Mouse (Mus musculus) layer of hippocampus, adult 18-20 months (tissue): Measurements from ENCODE around the gene Plekhh1. TPM values are rescaled to one million over a fixed set of nuclear protein-coding genes. Genes with fewer than 3 reads are reported as not detected.
"Not testable (repeated sequence)": the region's sequence is repeated elsewhere in the genome, so short reads cannot be mapped to it uniquely, and the experiment has no call there.

ENCODE experiments used
- DNase-seq, 2 experiments: peaks; one replicate each; pipeline ENCODE4 v3.0.0; 2022; ENCODE audit warnings: low spot score in 2 of 2
- total RNA-seq, 2 experiments: library from RNA; stranded (reverse); gene quantifications; 2 replicates each; pipeline ENCODE4 v1.2.3; 2021

Plekhh1 gene
- total RNA-seq, 2 experiments from 2014 or later, result 19.1 to 20.1 TPM

DNA sequence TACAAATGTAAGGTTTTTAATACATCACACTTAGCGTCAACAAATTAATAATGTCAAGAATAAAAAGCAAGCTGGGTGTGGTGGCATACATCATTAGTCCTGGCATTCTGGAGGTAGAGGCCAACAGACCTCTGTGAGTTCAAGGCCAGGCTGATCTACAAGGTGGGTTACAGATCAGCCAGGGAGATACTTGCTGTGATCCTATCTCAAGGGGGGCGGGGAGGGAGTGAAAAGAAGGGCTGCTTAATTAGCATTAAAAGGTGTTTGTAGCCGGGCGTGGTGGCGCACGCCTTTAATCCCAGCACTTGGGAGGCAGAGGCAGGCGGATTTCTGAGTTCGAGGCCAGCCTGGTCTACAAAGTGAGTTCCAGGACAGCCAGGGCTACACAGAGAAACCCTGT, 1.4 kb upstream of the Plekhh1 start:
- not testable (repeated sequence) for DNase-seq

DNA sequence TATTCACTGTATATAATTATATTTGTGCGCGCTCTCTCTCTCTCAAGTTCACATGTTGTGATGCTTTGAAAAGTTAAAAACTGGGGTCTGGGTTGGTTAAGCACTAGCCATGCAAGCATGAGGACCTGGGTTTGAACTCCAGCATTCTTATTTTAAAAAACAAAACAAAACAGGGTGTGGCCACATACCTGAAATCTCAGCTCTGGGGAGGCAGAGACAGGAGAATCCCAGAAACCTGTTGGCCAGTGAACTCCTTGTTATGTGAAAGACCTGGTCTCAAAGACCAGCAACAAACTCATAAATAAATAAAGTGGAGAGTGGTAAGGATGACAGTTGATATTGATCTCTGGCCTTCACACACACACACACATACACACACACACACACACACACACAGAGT, 5.4 kb downstream of the Plekhh1 start:
- DNase-seq, result no peak

DNA sequence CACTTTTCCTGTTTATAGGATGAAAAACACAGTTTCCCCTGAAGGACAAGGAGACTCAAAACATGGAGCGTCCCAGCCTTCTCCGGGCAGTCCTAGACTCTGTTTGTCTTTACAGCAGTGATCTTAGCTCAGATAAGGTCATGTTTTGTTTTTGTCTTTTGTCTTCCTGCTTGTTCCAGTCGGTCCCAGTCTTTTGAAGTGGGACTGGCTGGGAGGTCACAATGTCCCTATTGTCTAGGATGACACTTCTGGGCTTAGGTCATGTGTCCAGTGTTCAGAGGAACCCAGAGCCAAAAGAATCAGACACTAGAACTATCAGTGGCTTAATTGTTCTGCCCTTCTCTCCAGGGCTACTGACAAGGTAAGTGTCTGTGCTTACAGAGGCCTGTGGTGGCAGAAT, 6.4 kb downstream of the Plekhh1 start:
- peak in 1 of 2 experiments; percentile 38 for DNase-seq

DNA sequence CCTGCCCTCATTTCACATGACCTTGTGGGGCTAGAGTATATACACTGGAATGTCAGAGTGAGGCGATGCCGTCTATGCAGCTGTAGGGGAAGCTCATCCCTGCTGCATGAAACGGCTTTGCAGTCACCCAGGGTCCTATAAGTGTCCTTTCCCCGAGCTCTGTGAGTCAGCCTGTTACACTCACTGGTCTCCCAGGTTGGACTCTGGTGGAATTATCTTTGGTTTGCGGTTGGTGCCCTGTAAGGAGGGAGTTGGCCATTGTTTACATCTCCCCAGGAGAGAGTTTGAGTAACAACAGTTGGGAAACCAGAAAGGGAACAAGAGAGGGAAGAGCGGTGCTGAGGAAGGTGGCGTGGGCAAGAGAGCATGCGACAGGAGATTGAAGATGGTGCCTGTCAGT, 10.7 kb downstream of the Plekhh1 start:
- no peak for DNase-seq

DNA sequence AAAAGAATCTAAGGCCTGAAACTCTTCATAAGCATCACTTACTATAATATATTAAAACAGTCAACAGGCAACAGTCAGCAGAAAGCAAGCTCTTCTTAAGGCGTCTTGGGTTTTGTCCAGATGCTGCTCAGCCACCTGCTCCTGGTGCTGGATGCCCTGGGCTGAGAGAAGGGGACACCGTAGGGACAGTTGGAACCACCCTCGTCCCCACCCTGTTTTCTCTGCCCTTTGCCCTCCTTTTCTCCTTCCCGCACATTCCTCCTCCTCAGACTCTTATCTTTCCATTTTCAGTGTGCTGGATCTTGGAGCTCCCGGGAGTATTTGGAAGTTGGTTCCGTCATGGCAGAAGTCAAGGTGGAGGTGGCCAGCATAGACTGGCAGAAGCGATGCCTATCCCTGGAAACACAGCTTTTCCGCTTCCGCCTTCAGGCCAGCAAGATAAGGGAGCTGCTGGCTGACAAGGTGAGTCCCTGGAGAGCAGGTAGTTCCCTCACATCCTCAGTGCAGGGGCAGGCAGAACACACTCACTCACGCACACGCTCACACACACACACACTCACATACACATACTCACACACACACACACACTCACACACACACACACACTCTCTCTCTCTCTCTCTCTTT, 11.4 kb downstream of the Plekhh1 start:
- DNase-seq, result no peak

DNA sequence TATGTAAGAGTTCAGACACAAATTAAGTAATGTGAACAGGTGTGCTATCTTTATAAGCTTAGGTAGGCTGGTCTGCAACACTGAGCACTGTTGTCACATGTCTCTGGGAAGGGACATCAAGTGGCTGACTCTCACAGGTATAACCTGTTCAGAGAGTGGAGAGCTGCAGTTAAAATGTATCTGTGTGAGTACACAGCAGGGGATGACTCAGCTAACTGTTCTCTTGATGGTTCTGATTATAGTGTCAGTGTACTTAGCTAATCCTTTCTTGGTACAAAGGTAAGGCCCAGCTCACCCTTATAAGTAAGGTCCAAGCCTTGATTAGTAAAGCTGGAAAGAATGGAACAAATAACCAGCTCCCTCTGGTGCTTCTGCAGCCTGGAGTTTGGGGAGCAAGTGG, 12.5 kb downstream of the Plekhh1 start:
- no peak for DNase-seq

DNA sequence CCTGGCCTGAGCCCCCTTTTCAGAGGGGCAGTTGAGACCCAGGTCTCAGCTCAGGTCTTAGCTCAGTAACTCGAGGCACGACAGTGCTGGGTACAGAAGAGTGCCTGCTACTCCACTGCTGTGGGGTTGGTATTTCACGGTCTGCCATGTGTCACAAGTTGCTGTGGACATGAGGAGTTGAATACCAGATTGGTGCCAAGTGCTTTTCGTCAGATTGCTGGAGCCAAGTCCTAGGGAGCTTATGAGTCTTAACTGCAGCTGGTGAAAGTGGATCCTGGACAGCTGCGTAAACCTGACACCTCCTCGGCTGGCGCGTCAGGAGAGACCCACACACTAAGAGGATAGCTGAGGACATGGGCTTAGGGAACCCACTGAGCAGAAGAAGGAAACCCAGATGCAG, 15.7 kb downstream of the Plekhh1 start:
- no peak for DNase-seq

DNA sequence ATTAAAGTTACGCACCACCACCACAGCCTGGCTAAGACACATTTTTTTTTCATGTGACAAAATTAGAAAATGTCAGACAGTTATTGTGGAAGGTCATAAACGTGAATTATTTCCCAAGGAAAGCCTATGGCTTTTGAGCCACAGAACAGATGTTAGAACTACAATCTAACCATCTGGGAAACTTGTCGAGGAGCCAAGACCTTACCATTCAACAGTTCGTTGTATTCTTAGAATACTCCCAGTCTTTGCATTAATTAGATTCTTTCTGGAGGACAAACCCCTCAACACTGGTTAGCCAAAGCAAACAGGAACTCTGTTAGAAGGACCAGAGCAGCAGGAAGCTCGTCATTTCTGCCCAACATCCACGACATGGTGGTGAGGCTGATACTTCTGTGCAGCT, 17.2 kb downstream of the Plekhh1 start:
- DNase-seq, result peak in 1 of 2 experiments; percentile 25

DNA sequence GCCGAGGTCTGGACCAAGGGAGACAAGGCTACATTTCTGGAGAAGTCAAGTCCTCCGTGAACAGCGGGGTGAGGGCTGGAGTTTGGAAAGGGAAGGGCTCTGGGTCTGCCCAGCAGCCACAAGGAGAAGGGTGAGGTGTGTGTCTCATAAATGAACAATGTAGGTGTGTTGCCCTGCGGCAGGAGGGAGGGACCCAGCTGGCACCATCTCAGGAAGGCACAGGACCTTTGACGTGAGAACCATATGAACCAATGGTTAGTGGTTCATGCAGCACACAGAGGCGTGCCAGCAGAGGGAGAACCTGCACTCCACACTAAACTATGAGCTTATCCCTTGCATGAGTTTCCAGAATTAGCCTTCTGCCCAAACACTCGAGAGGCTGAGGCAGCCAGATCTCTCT, 18.2 kb downstream of the Plekhh1 start:
- DNase-seq, result no peak

DNA sequence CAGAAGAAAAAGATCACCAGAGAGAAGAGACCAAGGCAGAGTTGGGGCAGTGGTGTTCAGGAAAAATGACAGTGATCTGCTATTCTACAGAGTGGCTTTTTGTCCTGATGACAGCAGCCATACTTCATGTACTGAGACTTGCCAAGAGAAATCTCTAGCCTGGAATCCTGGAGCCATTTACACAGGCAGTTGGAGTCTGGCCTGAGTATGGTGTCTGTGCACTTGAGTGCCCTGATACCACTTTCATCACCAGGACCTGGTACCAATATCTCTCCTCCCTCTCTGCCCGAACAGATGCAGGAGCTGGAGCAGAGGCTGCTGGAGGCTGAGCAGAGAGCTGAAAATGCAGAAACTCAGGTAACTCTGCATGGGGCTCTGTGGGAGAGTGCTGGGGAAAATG, 19.9 kb downstream of the Plekhh1 start:
- DNase-seq, result no peak

DNA sequence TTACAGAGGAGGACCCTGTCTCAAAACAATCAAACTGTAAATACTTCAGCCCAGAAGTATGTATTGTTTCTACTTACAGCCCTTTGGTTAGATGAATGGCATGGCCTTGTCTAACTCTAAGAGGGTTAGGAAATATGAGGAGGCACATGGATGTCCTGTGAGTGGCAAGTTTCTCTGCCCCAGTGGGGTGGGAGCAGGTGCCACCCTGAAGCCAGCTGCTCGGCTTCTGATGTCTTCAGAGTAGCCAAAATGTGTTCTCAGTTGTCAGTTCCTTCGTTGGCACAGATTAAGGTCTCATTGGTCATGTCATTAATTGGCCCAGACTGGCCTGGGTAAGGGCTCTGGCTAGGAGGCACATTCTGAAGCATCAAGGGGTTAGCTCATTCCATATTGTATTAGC, 20.8 kb downstream of the Plekhh1 start:
- DNase-seq, result no peak

DNA sequence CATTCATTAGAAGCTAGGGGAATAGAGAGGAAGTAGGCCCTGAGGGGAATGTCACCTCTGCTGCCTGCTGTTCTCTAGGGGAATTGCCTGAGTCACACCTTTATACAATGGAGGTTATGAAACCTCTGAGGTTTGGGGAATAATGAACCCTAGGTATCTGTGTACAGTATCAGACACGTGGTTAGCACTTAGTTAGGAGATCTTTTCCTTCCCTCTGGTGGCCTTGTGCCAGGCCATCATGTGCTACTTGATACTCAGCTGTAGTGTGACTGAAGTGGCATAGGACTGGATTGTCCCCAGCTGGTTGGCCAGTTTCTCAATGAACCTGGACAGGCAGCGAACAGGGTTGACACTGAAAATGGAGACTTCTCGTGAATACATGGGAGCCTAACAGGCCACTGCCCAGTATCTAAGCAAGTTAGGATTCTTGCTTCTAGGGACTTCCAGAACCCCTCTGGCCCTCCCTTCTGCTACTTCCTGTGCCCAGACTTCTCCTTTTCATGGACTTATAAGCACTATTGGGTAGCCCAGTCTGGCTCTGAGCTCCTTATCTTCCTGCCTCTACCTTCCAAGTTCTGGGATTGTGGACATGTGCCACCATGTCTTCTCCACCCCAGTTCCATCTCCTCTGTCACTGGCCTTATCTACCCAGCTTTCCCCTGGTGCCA, 21.7 kb downstream of the Plekhh1 start:
- DNase-seq, result no peak

DNA sequence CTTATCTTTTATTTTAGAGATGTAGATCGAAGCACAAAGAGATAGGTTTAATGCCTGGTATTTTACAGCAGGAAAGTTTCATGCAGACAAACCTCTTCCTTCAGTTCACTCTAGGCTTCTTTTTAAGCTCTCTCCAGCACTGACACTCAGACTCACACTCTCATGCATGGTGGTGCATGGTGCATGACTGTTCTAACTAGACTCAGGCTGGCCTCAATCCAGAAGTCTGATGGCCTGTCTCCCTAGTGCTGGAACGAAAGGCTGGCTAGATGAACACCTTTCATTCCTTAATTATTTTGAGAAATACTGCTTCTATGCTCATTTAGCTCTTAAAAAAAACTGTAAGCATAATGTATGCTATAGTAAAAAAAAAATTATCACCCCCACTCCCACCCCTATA, 23.1 kb downstream of the Plekhh1 start:
- no peak for DNase-seq

DNA sequence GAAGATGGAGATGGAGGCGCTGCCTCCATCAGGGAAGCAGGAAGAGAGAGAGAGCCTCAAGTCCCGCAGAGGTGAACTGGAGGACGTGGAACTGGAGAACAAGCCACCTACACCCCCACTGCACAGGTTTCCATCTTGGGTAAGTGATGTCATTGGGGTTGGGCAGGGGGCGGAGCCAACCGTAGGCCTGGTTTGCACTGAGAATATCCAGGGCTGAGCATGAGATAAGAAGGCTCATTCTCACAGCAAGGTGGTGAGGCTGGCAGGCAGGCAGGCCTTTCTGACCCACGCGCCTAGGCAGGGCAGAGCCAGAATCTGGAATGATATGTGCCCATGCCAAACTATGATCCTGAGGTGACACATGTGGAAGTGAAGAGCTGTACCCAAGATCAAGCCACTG, 26.3 kb downstream of the Plekhh1 start:
- no peak for DNase-seq

DNA sequence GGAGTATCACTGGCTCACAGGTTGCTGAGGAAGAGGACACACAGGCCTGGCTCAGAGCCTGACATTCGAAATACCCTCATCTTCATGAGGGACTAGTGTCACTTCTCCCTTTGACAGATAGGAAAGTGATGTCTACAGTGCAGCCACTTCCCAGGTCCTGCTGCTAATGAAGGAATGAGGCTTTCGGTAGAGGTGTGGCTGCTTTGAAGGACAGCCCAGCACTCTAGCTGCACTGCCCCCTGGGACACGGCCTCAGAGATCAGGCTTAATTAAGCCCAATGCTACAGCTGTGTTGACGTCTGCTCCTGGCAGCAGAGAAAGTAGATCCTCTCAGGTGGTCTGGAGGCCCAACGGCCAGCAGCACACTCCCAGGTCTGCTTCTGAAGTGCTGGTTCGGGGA, 30.6 kb downstream of the Plekhh1 start:
- no peak for DNase-seq

DNA sequence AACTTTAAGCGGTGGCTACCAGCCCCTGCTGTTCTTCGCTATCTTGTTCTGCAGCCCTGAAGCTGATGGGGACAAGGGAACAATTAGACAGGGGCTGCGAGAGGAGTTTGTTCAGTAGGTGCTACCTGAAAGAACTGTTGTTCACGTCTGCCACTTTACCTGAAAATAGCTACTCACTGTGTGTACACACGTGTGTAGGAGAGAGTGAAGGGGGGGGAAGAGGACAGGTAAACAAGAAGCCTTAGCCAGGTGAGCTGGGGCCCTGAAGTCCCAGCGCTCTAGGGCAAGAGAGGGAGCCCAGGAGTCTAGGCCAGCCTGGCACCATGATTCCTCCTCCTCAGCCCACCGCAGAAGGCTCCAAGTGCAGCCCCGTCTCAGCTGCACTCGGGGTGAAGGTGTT, 31.2 kb downstream of the Plekhh1 start:
- DNase-seq, result no peak

DNA sequence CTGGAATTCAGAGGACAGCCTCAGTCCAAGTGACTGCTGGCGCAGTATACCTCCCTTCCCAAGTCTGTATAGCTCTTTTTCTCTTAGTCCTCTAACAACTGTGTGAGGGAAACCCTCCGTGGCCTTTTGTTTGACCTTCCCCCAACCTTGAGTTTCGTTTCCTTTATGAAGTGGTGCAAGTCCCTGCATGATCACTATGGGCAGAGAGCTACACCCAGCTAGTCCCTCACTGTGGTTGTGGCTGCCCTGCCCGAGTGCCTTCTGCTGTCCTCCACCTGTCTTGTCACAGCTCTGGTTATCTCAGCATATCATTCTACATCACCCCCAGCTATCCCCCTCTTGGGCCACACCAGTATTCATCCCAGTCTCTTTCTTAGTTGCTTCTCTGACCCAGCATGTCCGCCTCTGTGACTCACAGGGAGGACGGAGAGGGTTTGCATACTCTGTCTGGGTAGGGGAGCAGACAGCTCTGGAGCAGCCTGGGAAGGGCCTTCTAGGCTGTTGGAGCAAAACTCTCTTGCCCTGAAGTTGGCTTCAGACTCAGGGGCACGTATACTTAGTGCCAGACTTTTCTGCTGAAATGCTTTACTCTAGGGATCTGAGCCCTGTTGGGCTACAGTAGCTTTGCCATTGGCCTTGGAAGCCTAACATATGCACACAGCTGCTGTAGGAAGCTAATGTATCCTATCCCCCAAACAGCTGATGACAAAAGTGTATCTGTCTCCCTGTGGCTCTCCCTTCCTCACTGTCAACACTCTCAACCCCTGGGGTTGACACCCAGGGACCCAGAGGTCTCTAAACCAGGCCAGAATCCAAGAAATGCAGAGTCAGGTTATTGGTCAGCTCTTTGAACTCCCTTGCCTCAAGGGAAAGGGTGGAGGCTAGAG, 32.0 kb downstream of the Plekhh1 start:
- DNase-seq, result no peak

DNA sequence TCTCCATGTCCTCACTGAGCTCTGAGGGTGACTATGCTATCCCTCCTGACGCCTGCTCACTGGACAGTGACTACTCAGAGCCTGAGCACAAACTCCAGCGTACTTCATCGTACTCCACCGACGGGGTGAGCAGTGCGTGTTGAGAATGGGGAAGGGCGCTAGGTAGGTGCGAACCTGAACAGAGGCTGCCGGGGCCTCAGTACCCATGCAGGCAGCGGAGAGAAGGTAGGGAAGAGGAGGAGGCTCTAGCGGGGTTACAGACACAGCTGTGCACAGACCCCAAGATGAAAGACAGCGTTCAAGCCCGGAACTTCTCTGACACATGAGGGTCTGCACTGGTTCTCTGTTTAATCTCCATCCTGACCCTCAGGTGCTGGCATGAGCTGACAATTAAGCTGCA, 35.5 kb downstream of the Plekhh1 start:
- no peak for DNase-seq

DNA sequence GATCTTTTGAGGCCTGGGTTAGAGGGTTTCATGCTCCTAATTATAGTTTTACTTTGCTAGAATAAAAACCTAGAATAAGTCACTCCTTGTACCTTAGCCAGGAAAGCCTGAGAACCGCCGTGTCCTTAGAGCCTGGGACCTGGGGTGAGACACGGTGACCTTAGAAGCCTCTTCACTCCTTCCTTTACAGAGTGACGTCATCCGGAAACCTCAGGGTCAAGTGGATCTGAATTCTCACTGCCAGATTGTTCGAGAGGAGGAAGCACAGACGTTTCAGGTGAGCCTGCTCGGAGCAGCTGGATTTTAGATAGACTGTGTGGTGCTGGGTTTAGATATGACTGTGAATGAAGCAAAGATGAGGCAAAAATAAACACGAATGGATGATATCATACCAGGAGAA, 37.5 kb downstream of the Plekhh1 start:
- no peak for DNase-seq

DNA sequence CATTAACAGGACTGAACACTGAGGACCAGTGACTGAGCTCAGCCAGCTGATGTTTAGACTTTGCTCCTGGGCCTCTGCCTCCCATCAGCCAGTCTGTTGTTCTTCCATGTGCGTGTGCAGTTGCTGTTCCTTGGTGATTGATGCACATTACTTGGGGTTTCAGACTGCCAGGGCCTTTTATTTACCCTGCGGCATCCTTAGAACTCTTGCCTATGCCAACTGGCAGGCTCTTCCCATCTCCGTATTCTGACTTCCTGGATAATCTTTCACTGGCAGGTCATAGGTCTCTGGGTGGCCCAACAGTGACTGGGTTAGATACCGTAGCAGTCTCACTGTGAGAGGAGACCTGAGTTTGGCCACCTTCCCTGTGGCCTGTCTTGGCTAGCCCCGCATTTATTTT, 38.6 kb downstream of the Plekhh1 start:
- DNase-seq, result no peak

DNA sequence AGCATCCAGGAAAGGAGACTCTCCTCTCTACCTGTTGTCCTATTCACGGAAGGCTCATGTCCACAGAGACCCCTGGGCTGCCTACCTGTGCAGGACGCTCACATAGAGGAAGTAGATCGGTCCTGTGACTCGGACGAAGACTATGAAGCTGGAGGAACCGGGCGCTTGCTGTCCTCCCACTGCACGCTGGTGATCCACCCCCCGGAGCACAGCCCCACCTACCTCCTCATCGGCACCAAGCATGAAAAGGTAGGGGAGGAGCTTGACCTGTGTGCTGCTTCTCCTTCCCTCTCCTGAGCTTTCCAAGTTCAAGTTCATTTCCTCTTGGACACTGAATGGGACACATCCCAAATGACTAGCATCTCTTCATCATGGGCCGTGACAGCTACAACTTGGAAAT, 39.3 kb downstream of the Plekhh1 start:
- DNase-seq, result no peak

DNA sequence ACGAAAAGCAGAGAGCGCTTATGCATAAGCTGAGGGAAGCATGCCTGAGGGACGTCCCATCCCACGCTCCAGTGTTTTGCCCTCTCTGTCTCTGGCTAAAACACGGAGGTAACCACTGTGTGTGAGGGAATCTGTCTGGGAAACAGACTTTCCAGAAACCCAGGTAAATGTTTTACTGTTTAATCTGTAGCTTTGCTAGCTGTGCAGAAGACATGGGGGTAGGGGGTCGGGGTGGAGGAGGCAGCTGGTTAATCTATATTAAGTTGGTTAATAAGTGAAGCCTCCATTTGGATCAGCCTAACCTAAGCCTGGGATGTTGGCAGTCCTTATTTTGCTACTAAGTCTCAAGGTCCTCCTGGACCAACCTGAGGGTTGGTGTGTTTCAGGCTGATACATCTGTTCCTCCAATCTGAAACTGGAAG, 40.2 kb downstream of the Plekhh1 start:
- no peak for DNase-seq
